Mouse (Mus musculus): Measurements from ENCODE around the gene Plekha1. TPM values are rescaled to one million over a fixed set of nuclear protein-coding genes. Genes with fewer than 3 reads are reported as not detected.

Plekha1 gene
- polyA plus RNA-seq, 1 experiment from 2014 or later: 57.1 TPM

- H3K9me3 ChIP-seq (ENCODE audit: control insufficient read depth, low read length): no peaks in the 10 kb centered on the region
- no peak overlapping the region for H3K4me3 ChIP-seq (replicated peaks; ENCODE audit: low read length)
- peaks cover 26% of the 10 kb centered on the region for H3K27me3 ChIP-seq (replicated peaks; ENCODE audit: control insufficient read depth, insufficient read depth, low read length)
- peaks cover 12% of the 10 kb centered on the region for H3K4me1 ChIP-seq (replicated peaks; ENCODE audit: control insufficient read depth, insufficient read depth, low read length)
- WGBS: 74% methylated on average over 8 of the region's 8 CpGs
- no peak for ATAC-seq
- no peak overlapping the region for H3K9ac ChIP-seq (replicated peaks; ENCODE audit: low read depth, low read length)
- no peak overlapping the region for H3K4me2 ChIP-seq (ENCODE audit: low read length)
- H3K36me3 ChIP-seq (ENCODE audit: control insufficient read depth, insufficient read depth): no peaks in the 10 kb centered on the region
- no peak overlapping the region for H3K27ac ChIP-seq (ENCODE audit: low read length)
These were observed 75.2 kb downstream of the Plekha1 start for GRCm38 (mm10) chr7:130940733-130941132.

- Histone ChIP-seq H3K4me3 (replicated peaks; ENCODE audit: low read length) (no peak overlapping the region), H3K27ac (ENCODE audit: low read length) (no peak overlapping the region), H3K9me3 (ENCODE audit: control insufficient read depth, low read length) (no peaks in the 10 kb centered on the region), H3K9ac (replicated peaks; ENCODE audit: low read depth, low read length) (no peak overlapping the region), H3K27me3 (replicated peaks; ENCODE audit: control insufficient read depth, insufficient read depth, low read length) (no peaks in the 10 kb centered on the region), H3K4me1 (replicated peaks; ENCODE audit: control insufficient read depth, insufficient read depth, low read length) (no peaks in the 10 kb centered on the region), H3K36me3 (ENCODE audit: control insufficient read depth, insufficient read depth) (no peaks in the 10 kb centered on the region), H3K4me2 (ENCODE audit: low read length) (no peak overlapping the region)
- WGBS: 93% methylated on average over 9 of the region's 9 CpGs
- ATAC-seq: no peak
These were observed 77.8 kb downstream of the Plekha1 start for GRCm38 (mm10) chr7:130943280-130943895.

- Histone ChIP-seq H3K4me2 (ENCODE audit: low read length) (no peak overlapping the region), H3K36me3 (ENCODE audit: control insufficient read depth, insufficient read depth) (no peaks in the 10 kb centered on the region), H3K4me3 (replicated peaks; ENCODE audit: low read length) (no peak overlapping the region), H3K27me3 (replicated peaks; ENCODE audit: control insufficient read depth, insufficient read depth, low read length) (no peaks in the 10 kb centered on the region), H3K4me1 (replicated peaks; ENCODE audit: control insufficient read depth, insufficient read depth, low read length) (peaks cover 8% of the 10 kb centered on the region), H3K9ac (replicated peaks; ENCODE audit: low read depth, low read length) (no peak overlapping the region), H3K9me3 (ENCODE audit: control insufficient read depth, low read length) (no peaks in the 10 kb centered on the region), H3K27ac (ENCODE audit: low read length) (no peak overlapping the region)
- ATAC-seq: no peak
- 89% methylated on average over 11 of the region's 11 CpGs for WGBS
These were observed 79.4 kb downstream of the Plekha1 start for GRCm38 (mm10) chr7:130944766-130945475.

- Histone ChIP-seq H3K4me1 (replicated peaks; ENCODE audit: control insufficient read depth, insufficient read depth, low read length) (peaks cover 8% of the 10 kb centered on the region), H3K4me2 (ENCODE audit: low read length) (no peak overlapping the region), H3K36me3 (ENCODE audit: control insufficient read depth, insufficient read depth) (no peaks in the 10 kb centered on the region), H3K9me3 (ENCODE audit: control insufficient read depth, low read length) (no peaks in the 10 kb centered on the region), H3K27me3 (replicated peaks; ENCODE audit: control insufficient read depth, insufficient read depth, low read length) (no peaks in the 10 kb centered on the region), H3K27ac (ENCODE audit: low read length) (no peak overlapping the region), H3K4me3 (replicated peaks; ENCODE audit: low read length) (no peak overlapping the region), H3K9ac (replicated peaks; ENCODE audit: low read depth, low read length) (no peak overlapping the region)
- no peak for ATAC-seq
- WGBS: 94% methylated on average over 3 of the region's 3 CpGs
These were observed 80.2 kb downstream of the Plekha1 start for GRCm38 (mm10) chr7:130945730-130946129.

- no peaks in the 10 kb centered on the region for H3K36me3 ChIP-seq (ENCODE audit: control insufficient read depth, insufficient read depth)
- 93% methylated on average over 12 of the region's 12 CpGs for WGBS
- no peak overlapping the region for H3K4me2 ChIP-seq (ENCODE audit: low read length)
- peaks cover 8% of the 10 kb centered on the region for H3K4me1 ChIP-seq (replicated peaks; ENCODE audit: control insufficient read depth, insufficient read depth, low read length)
- ATAC-seq: no peak
- no peak overlapping the region for H3K9ac ChIP-seq (replicated peaks; ENCODE audit: low read depth, low read length)
- no peaks in the 10 kb centered on the region for H3K27me3 ChIP-seq (replicated peaks; ENCODE audit: control insufficient read depth, insufficient read depth, low read length)
- no peak overlapping the region for H3K27ac ChIP-seq (ENCODE audit: low read length)
- H3K4me3 ChIP-seq (replicated peaks; ENCODE audit: low read length): no peak overlapping the region
- H3K9me3 ChIP-seq (ENCODE audit: control insufficient read depth, low read length): no peaks in the 10 kb centered on the region
These were observed 80.7 kb downstream of the Plekha1 start for GRCm38 (mm10) chr7:130946303-130946702.

- no peak overlapping the region for H3K4me3 ChIP-seq (replicated peaks; ENCODE audit: low read length)
- no peak overlapping the region for H3K4me2 ChIP-seq (ENCODE audit: low read length)
- no peak for ATAC-seq
- no peak overlapping the region for H3K9ac ChIP-seq (replicated peaks; ENCODE audit: low read depth, low read length)
- no peaks in the 10 kb centered on the region for H3K9me3 ChIP-seq (ENCODE audit: control insufficient read depth, low read length)
- no peaks in the 10 kb centered on the region for H3K27me3 ChIP-seq (replicated peaks; ENCODE audit: control insufficient read depth, insufficient read depth, low read length)
- H3K4me1 ChIP-seq (replicated peaks; ENCODE audit: control insufficient read depth, insufficient read depth, low read length): peaks cover 8% of the 10 kb centered on the region
- peak overlapping the region; percentile 17; the same call in 1 of the 2 replicates for H3K27ac ChIP-seq (ENCODE audit: low read length)
- H3K36me3 ChIP-seq (ENCODE audit: control insufficient read depth, insufficient read depth): no peaks in the 10 kb centered on the region
- 60% methylated on average over 5 of the region's 5 CpGs for WGBS
These were observed 83.1 kb downstream of the Plekha1 start for GRCm38 (mm10) chr7:130948563-130949208.

GRCm38 (mm10) chr7:130949331-130949751, 83.8 kb downstream of the Plekha1 start:
- ATAC-seq: peak; percentile 74; the same call in 1 of the 2 replicates
- no peaks in the 10 kb centered on the region for H3K27me3 ChIP-seq (replicated peaks; ENCODE audit: control insufficient read depth, insufficient read depth, low read length)
- H3K36me3 ChIP-seq (ENCODE audit: control insufficient read depth, insufficient read depth): no peaks in the 10 kb centered on the region
- WGBS: 37% methylated on average over 8 of the region's 8 CpGs
- H3K4me3 ChIP-seq (replicated peaks; ENCODE audit: low read length): no peak overlapping the region
- H3K9ac ChIP-seq (replicated peaks; ENCODE audit: low read depth, low read length): no peak overlapping the region
- H3K4me2 ChIP-seq (ENCODE audit: low read length): no peak overlapping the region
- H3K9me3 ChIP-seq (ENCODE audit: control insufficient read depth, low read length): no peaks in the 10 kb centered on the region
- H3K4me1 ChIP-seq (replicated peaks; ENCODE audit: control insufficient read depth, insufficient read depth, low read length): peaks cover 8% of the 10 kb centered on the region
- no peak overlapping the region for H3K27ac ChIP-seq (ENCODE audit: low read length)

- H3K4me3 ChIP-seq (replicated peaks; ENCODE audit: low read length): no peak overlapping the region
- no peak for ATAC-seq
- no peak overlapping the region for H3K4me2 ChIP-seq (ENCODE audit: low read length)
- WGBS: 96% methylated on average over 7 of the region's 7 CpGs
- no peaks in the 10 kb centered on the region for H3K36me3 ChIP-seq (ENCODE audit: control insufficient read depth, insufficient read depth)
- H3K27ac ChIP-seq (ENCODE audit: low read length): no peak overlapping the region
- H3K9ac ChIP-seq (replicated peaks; ENCODE audit: low read depth, low read length): no peak overlapping the region
- no peaks in the 10 kb centered on the region for H3K9me3 ChIP-seq (ENCODE audit: control insufficient read depth, low read length)
- no peaks in the 10 kb centered on the region for H3K27me3 ChIP-seq (replicated peaks; ENCODE audit: control insufficient read depth, insufficient read depth, low read length)
- H3K4me1 ChIP-seq (replicated peaks; ENCODE audit: control insufficient read depth, insufficient read depth, low read length): peaks cover 8% of the 10 kb centered on the region
These were observed 84.9 kb downstream of the Plekha1 start for GRCm38 (mm10) chr7:130950482-130950881.

GRCm38 (mm10) chr7:130951004-130951403, 85.4 kb downstream of the Plekha1 start:
- Histone ChIP-seq H3K9ac (replicated peaks; ENCODE audit: low read depth, low read length) (no peak overlapping the region), H3K4me3 (replicated peaks; ENCODE audit: low read length) (no peak overlapping the region), H3K4me2 (ENCODE audit: low read length) (no peak overlapping the region), H3K27me3 (replicated peaks; ENCODE audit: control insufficient read depth, insufficient read depth, low read length) (no peaks in the 10 kb centered on the region), H3K9me3 (ENCODE audit: control insufficient read depth, low read length) (no peaks in the 10 kb centered on the region), H3K36me3 (ENCODE audit: control insufficient read depth, insufficient read depth) (no peaks in the 10 kb centered on the region), H3K4me1 (replicated peaks; ENCODE audit: control insufficient read depth, insufficient read depth, low read length) (peaks cover 8% of the 10 kb centered on the region), H3K27ac (ENCODE audit: low read length) (no peak overlapping the region)
- no peak for ATAC-seq
- 80% methylated on average over 5 of the region's 5 CpGs for WGBS
